18 mouse cellular contexts compared by ENCODE assay signal in genomic region chr4:11882666-11883065, GRCm38 (mm10).
"Had no signal": no experiment of that assay in that cellular context is flagged by ENCODE, and none has a peak within 500 bp of the region (broad histone marks: within the 10 kb centered on the region; RNA-seq: fewer than 3 reads in every experiment).

No protein-coding gene starts in this region.

- H3K27me3 ChIP-seq: midbrain, embryonic 12.5 days; neural tube, embryonic 13.5 days; neural tube, embryonic 15.5 days had no signal

- H3K36me3 ChIP-seq: midbrain, embryonic 10.5 days; midbrain, embryonic 12.5 days; neural tube, embryonic 13.5 days; neural tube, embryonic 15.5 days had no signal

- H3K9me3 ChIP-seq: midbrain, embryonic 10.5 days; midbrain, embryonic 12.5 days; neural tube, embryonic 13.5 days; neural tube, embryonic 15.5 days had no signal

- H3K27ac ChIP-seq: midbrain, embryonic 10.5 days; midbrain, embryonic 12.5 days; neural tube, embryonic 13.5 days; neural tube, embryonic 15.5 days had no signal

- DNase-seq: lung, embryonic 14.5 days; lung, postnatal 10 days; lung, postnatal 4 days; midbrain, embryonic 14.5 days; retina, postnatal 1 day; right cerebral cortex, adult 18-20 months; right cerebral cortex, postnatal 25 days; right cerebral cortex, postnatal 4 days; spleen, adult 18-20 months; thymus, adult 18-20 months; thymus, postnatal 14 days; thymus, postnatal 36 days had no signal

- H3K4me2 ChIP-seq: lung, embryonic 14.5 days; midbrain, embryonic 12.5 days; neural tube, embryonic 13.5 days; neural tube, embryonic 15.5 days had no signal

- H3K9ac ChIP-seq: lung, embryonic 14.5 days; midbrain, embryonic 12.5 days; neural tube, embryonic 13.5 days; neural tube, embryonic 15.5 days had no signal

- H3K4me3 ChIP-seq: midbrain, embryonic 10.5 days; midbrain, embryonic 12.5 days; myocyte; neural tube, embryonic 13.5 days; neural tube, embryonic 15.5 days had no signal

- ATAC-seq: midbrain, embryonic 16.5 days had no signal
